Mouse (Mus musculus) ES-E14 (cell line): ENCODE measurements at regions not wholly inside any gene's neighbourhood (a gene's known extent, or its start where the extent isn't known, plus 50 kb on each side); places are given as distances from the start of the nearest gene placed in this dataset.

Source experiments
- CHD2 ChIP-seq: IDR thresholded peaks from 2 replicates; pipeline ENCODE4 v1.6.1; 2014; ENCODE audit warnings: mild to moderate bottlenecking, low read depth, low read length, inconsistent platforms
- MAFK ChIP-seq: IDR thresholded peaks from 2 replicates; pipeline ENCODE4 v1.6.1; 2014; ENCODE audit warnings: mild to moderate bottlenecking, low read depth, low read length, inconsistent platforms; ENCODE audit not compliant: insufficient read depth

GRCm38 (mm10) chr5:41206462-41206861, 501.5 kb downstream of the Rab28 start:
- TF ChIP-seq MAFK (no peak), CHD2 (no peak)
